Mouse (Mus musculus) yolk sac, embryonic 10.5 days (tissue): Measurements from ENCODE around the gene 4933424G06Rik.

Source experiments
- DNase-seq: peaks from one replicate; pipeline ENCODE4 v3.0.0-alpha.2; 2017; ENCODE audit warnings: low spot score

Gene 4933424G06Rik

DNA sequence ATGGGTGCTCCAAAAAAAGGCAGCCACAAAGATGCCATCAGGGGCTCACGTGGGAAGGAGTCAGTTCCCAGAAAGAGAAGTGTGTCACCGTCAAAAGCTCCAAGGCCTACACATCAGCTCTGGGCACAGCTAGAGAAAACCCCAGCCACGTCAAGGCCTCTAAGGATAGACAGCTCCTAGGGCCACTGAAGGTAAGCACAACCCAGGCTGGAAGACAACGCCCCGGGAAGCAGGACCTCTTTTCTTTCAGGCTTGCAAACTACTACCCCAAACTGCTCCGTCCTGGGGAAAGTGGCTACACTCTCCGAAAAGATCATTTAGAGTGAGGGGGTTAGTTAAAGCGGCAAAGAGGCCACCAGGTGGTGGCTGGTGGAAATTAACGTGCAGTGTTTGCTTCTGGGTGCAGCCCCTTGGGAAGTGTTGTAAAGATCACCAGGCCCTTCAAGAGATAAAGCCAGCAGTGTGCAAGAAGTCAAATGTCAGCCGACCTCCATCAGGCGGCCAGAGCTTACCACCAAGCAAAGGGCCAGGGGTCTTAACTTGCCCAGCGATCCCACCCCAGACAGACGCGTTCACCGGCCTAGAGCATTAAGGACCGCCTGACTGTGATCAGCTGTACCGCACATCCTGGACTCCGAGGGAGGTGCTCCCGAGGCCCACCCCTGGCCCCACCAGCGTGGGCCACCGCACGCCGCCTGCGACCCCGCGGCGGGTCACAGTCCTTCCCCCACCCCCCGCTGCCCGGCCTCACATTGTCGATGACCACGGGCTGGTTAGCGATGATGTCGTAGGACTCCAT is 695 bp upstream of the 4933424G06Rik start:
- no peak for DNase-seq

DNA sequence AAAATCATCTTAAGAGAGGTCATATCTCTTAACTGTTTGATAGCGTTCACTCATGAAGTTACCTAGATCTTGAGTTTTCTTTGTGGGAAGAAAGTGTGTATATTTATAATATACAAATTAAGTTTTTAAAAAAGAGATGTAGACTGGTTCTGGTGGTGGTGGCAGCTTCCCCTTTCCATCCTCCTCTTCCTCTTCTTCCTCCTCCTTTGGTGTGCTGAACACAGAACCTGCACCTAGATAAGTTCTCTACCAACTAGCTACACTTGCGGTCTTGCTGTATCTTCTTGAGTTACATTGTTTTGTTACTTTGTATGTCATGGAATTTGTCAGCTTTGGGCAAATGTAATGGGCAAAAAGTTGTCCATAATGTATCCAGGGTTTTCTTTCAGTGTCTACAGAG is 1.2 kb downstream of the 4933424G06Rik start:
- DNase-seq = no peak

DNA sequence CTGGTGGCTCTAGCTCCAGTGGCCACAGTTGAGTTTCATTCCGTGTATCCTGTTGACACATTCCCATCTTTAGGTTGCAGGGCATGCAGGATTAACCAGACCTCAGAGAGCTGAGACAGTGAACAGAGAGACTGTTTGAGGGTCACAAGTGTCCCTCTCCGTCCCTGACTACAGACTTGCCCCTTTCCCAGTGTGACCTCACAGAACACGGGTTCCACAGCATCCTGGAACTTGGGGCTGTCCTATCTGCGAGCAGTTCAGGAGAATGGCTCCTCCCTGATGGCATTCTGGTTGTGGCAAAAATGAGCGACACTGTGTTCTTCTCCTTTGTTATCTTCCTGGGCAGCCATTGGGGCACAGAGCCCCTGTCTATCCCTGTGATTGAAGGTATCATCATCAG is 4.4 kb downstream of the 4933424G06Rik start, which contains the start of gene Actr1b:
Actr1b (minus strand) TSS at position 112 of the 400 bp plus-strand sequence.
- no peak for DNase-seq

DNA sequence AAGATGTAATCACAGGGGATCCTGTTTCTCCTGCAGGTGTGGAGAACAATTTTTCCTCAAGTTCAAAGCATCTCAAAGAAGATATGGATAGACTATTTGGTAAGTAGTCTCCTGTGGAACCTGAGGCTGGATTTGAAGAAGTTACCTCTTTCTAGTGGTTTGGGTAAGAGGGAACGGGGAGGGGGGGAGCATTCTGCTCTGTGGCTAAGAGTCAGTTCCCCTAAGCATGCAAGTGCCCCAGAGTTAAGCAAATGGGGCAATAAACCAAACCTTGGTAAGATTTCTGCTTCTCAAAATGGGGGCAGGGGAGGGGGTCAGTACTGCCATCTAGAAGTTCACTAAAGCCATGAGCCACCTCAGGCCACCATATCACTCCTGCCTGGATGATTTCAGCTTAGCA is 8.8 kb downstream of the 4933424G06Rik start:
- DNase-seq = no peak

DNA sequence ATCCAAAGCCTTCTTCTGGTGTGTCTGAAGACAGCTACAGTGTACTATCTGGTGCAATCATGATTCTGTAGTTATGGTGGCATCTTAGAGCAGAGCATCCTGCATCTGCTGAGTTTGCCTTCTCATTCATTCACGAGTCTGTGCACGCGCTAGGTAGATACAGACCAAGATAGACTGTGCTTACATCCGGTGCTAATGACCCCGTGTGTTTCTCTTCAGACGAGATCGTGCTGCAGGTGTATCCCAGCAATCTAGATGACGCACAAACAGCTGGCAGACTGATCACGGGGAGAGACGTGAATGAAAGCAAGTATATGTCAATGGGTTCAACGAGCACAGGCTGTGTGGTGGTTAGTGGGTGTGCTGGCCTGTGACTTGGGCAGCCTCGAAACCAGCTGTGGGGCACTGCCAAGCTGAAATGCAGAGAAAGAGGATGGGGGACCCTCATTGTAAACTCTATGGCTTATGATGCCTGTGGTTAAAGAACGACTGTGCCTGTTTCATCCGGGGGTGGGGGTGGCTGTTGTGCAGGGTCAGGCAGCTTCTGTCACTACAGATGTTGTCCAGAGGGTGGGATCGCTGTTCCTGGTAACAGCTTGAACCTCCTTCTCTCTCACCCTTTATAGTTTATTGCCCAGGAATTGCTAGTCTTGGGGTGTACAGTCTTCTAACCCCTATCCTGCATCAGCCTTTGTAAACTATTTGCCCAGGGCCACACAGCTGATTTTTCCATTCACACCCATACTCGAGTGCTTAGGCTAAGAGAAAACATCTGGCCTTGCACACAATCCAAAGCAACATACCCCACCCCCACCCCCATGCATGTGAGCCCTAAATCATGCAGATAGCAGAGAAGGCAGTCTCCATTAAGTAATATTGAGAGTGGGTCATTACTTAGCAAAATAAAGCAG is 13.5 kb downstream of the 4933424G06Rik start:
- DNase-seq = no peak

DNA sequence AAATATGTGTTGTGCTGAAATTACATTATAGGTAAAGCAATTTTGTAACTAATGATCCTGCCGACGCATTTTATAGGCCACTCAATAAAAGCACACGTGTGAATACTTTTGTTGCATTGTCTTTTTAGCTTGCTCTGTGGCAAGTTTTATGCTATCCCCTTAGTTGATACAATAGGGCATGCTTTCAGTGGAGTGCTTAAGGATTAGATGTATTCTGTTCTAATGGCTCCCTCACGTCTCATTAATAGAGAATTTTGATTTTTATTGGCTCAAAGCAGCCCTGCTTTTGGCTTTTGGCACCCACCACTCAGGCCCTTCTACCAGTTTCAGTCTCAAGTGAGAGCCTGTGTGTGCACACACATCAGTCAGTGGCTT is 14.1 kb downstream of the 4933424G06Rik start:
- DNase-seq = no peak

DNA sequence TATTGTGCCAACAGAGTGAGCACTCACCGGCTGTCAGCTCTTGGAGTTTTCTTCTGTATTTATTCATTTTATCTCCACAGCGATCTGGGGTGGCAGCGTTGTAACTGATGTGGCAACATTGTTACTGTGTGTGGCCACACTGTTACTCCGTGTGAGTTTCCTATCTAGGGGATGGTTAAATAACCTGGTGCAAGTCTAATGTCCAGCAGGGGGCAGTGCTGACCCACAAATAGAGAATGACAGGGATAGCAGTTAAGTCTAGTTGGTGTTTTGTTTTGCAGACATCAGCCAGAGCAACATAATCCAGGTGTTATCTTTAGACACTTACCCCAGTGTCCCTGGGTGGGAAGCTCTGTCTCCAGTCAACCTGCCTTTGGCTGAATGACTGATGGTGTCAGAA is 27.4 kb downstream of the 4933424G06Rik start:
- DNase-seq = peak; percentile 54

DNA sequence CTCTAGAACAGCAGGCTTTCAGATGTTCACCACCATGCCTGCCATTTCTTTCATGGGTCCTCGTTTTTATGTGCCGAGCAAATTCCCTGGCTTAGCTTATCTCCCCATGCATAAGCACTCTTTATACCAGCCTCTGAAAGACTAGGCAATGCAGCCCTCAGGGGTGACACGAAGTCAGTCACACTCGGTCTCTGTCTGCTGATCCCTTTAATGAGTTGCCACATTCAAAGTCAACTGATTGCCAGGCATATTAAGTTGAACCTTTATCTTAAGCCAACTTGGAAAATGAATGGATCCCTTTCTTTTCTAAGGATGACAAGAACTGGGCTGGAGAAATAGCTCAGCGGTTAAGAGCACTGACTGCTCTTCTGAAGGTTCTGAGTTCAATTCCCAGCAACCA is 29.3 kb downstream of the 4933424G06Rik start:
- DNase-seq = no peak

DNA sequence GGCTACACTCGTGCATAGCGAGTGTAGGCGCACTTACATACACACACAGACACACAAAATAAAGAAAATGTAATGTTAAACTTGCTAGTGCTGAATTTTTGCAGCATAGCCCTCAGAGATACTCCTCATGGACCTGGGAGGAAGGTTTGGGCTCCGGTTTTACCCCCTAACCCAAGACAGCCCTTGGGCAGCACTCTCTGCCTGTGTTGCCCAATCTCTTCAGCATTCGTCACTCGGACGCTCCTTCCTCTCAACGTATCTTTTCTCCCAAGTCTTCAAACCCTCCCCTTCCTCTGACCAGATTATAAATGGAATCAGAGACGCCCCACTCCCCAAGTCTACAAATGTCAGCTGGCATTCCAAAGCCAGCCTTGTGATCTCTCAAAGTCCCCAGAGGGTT is 33.1 kb downstream of the 4933424G06Rik start:
- DNase-seq = no peak

DNA sequence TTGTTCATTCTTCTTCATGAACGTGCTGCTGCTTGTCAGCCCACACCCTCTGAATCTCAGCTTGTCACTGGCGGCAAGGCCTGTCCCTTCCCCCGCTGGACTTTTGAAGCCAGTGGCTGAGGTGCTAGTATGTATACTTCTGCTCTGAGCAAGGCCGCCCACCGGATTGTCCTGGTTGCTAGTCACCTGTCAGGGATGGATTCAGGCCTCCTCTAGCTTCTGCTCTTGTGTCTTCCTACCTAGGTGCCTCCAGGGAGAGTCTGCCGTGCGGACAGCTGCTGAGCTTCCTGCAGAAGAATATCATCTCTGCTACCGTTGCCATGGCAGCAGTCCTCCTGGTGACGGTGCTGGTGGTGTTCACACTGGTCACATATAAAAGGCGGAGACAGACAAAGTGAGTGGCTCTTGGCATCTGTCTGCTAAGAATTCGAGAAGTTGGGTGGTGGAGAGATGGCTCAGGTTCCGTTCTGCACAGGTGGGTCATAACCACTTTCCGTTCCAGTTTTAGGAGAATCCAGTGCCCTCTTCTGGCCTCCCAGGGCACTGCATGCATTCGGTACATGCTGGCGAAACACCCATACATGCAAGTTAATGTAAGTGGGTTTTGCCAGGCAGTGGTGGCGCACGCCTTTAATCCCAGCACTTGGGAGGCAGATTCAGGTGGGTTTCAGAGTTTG is 34.5 kb downstream of the 4933424G06Rik start:
- peak; percentile 35 for DNase-seq

DNA sequence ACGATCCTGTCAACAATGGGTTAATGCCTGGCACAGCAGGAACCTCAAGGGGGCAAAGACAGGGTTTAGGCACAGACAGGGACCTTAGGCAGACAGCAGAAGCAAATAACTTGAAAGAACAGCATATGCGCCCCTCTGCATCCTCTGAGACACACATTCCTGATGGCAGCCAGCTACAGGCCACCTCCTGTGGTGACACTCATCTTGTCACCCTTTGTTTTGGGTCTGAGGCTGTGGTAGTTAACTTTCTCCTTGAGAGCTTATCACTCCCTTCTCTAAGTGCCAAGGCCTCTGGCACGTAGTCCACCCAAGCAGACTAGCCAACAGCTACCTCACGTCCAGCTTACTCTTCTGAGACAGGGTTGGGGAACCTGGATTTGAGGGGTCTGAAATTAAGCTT is 35.7 kb downstream of the 4933424G06Rik start:
- no peak for DNase-seq

DNA sequence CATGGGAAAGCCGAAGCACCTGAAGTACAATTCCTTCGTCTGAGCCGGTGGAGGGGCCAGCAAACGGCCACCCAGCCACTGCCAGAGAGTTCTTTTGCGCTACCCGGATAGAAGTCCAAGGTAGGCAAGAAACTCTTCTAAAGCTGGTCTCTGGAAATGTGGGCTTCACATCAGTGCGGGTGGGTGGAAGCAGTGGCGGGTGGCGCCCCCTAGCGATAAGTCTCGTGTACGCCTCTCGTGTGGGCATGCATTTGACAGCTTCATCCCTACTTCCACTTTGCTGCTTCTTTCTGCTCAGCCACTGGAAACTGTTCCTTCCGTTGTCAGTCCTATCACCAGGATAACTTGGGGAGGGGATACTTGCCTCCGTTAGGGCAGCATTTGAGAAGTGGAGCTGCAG is 36.5 kb downstream of the 4933424G06Rik start:
- DNase-seq = no peak

DNA sequence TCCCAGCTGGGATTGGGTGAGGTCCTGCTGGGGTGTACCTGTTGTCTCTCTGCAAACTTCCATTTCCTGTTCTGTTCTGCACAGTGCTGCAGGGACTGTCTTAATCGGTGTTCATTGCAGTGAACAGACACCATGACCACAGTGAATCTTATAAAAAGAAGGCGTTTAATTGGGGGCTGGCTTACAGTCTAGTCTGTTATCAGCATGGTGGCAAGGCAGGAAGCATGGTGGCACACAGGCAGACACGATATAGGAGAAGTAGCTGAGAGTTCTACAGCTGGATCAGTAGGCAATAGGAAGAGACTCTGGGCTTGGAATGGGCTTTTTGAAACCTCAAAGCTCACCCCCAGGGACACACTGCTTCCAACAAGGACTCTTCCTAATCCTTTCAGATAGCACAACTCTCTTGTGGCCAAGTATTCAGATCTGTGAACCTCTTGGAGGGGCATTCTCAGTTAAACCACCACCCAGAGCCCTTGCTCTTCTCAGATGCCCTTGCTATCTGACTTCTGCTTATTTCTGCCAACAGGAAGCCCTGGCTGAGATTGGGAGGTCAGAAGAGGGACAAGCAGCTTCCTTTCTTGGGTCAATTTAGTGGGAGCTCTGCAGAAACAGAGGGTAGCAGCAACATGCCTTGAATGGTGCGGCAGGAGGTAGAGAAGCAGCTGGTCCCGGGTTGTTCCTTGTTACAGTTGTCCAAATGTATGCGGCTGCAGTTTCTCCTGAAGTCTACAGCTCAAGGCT is 44.2 kb downstream of the 4933424G06Rik start:
- DNase-seq = no peak

DNA sequence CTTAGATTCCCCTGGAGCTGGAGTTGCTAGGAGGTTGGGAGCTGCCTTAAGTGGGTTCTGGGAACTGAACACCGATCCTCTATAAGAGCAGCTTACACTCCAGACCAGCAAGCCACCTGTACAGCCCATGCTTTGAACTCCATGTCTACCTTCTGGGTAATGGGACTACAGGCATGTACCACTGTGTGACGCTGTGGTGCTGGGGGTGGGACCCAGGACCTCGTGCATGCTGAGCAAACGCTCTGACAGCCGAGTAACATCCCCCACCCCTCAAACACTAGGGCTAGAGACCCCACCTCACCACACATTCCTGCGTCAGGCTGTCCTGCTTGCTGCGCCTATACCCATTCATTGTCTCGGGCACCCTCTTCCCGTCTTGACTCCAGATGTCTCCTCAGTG is 48.6 kb downstream of the 4933424G06Rik start:
- DNase-seq = no peak

DNA sequence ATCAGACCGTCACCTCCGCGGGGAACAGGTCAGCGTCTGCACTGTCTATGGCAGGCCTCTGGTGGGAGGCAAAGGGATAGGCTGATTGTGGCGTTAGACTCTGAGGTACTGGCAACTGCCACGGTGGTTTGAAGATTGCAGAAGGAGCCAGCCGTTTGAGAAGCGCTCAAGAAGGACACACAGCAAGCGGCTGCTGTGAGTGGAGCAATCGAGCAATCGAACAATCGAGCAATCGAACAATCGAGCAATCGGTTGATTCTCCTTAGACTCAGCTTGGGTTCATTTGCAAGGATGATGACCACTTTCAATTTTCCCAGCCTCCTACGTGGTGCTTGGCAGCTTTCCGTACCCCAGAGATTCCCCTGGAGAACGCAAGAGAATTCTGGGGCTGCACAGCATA is 49.1 kb downstream of the 4933424G06Rik start:
- DNase-seq = no peak

DNA sequence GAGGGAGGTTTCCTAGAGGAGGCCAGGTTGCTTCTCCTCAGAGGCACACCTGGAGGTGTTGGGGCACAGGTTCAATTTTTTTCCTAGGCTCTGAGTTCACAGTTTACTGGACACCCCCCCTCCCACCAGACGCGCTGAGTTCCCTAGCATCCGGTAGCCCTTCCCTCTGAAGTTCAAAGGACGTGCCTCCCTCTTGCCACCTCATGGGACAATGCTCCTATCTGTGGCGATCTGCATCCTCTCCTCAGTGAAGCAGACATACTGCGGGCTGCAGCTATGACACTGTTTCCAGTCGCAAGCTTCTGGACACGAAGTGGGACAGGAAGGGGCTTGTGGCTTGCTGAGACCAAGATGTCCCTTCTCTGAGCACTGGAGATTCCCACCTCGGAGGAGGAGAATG is 50.5 kb downstream of the 4933424G06Rik start:
- no peak for DNase-seq

DNA sequence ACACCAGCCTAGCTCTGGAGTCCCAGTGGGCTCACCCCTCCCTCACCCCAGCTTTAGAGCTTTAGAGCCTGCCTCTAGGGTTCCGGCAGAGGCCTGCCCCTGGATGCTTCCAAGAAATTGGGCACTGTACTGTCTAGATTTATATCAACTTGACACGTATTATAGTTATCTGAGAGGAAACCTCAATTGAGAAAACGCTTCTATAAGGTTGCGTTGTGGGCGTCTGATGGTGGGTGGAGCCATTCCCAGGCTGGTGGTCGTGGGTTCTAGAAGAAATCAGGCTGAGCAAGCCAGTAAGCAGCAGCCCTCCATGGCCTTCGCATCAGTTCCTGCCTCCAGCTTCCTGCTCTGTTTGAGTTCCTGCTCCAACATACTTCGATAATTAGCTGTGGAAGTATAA is 51.1 kb downstream of the 4933424G06Rik start:
- no peak for DNase-seq

DNA sequence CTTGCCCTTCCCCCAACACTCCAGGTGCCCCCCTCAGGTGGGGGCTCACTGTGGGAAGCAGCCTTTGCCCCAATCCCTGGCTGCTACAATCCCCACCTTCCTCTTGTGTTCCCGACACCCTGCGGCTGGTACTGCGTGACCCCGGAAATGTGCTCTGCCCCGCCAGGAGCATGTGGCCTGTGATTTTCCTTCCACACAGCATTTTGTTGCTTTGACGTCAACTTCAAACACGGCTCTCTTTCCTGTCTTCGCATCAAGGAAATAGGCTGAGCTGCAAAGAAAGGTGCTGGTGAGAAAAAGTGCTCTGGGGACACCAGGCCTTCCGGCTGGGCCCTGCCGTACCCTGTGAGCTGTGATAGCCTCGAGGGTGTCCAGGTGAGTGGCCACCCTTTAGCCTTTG is 51.6 kb downstream of the 4933424G06Rik start, which contains the start of gene Zap70:
Zap70 (plus strand) TSS at position 231 of the 400 bp plus-strand sequence.
- DNase-seq = no peak

DNA sequence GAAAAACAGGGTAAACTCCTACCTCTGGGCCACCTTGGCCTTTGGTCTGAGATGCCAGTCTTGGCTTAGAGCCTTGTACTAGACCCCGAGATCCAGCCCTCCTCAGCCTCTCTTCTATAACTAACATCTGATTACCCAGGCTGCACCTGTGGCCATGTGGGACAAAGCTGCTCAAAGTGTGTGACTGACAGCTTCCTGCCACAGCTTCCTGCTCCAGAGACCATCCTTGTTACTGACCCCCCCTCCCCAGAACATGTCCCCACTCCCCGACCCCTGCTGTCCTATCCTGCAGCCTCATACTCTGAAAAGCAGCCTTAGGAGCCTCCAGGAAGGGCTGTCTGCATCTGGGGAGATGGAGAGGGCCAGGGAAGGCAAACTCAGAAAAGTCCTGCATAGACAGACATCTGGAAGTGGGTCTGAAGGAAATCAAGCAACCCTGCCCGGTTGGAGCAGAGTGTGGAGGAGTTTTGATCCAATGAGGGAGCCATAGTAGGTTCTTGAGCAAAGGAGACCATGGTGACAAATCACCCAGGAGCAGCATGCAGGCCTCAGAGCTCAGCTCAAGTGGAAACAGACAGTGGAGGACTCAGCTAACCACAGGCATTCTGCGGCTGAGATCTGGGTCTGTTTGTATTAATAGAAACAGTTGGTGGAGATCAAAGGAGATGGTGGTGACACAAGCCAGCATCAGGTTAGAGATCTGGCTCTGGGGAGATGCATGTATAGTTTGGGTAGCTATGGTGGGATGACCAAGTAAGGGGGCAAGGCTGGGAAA is 56.7 kb downstream of the 4933424G06Rik start:
- DNase-seq = no peak

DNA sequence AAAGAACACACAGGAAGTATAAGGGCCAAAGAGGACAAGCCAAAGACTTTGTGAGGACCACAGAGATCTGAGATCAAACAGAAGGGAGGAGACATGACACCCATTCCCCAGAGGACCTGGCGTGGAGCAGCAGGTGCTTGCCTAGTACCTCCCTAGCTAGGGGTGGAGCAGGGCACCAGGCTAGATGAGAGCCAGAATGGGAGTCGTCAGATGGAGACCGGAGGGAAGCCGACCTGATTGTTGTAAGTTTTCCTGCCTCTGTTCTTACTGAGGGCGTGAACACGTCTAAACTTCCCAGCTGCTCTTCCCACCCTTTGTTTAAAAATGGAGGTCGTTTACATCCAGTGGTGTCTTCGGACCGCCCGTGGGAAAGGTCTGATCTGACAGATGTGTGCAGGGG is 57.4 kb downstream of the 4933424G06Rik start:
- DNase-seq = no peak

DNA sequence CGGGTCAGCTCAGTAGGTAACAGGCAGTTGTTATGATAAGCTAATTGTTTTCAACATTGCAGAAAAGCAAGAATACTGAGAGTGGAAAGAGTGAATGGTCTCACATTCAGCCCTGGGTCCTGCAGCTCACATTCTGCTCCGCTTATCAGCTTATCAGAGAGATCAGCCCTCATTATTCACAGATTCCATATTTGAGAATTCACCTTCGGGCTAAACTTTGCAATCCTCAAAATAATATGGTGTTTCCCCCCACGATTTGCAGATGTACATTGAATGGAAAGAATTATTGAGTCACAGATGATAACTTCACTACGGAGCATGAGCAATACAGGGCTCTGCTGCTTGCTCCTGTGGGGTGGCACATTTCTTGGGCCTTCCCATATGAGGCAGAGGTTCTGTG is 58.8 kb downstream of the 4933424G06Rik start:
- no peak for DNase-seq
